Mouse (Mus musculus) neural tube, embryonic 15.5 days (tissue): ENCODE results near the gene 2310022B05Rik. TPM values are rescaled to one million over a fixed set of nuclear protein-coding genes. Genes with fewer than 3 reads are reported as not detected.

Experiments used
- ATAC-seq: fragments of 200-750 bp; cut with Nextera tagmentation; 2 replicates; pipeline ENCODE4 v1.8.0; 2017; ENCODE audit warnings: mild to moderate bottlenecking, moderate TSS enrichment, moderate library complexity; ENCODE audit not compliant: low FRiP score
- H3K27ac ChIP-seq: fragments of 300-500 bp; sonication (generic); replicated peaks from 2 replicates; pipeline ENCODE4 v1.5.1; 2015; ENCODE audit warnings: mild to moderate bottlenecking, inconsistent platforms
- H3K27me3 ChIP-seq: fragments of 300-500 bp; sonication (generic); replicated peaks from 2 replicates; pipeline ENCODE4 v1.6.1; 2015; ENCODE audit warnings: inconsistent platforms
- H3K36me3 ChIP-seq: fragments of 300-500 bp; sonication (generic); 2 replicates; pipeline ENCODE4 v1.6.1; 2015; ENCODE audit warnings: inconsistent platforms
- H3K4me1 ChIP-seq: fragments of 300-500 bp; sonication (generic); 2 replicates; pipeline ENCODE4 v1.6.1; 2015; ENCODE audit warnings: inconsistent platforms
- H3K4me2 ChIP-seq: fragments of 300-500 bp; sonication (generic); 2 replicates; pipeline ENCODE4 v1.6.1; 2015; ENCODE audit warnings: inconsistent platforms, mild to moderate bottlenecking, moderate library complexity
- H3K4me3 ChIP-seq: fragments of 300-500 bp; sonication (generic); replicated peaks from 2 replicates; pipeline ENCODE4 v1.5.1; 2015; ENCODE audit warnings: mild to moderate bottlenecking, inconsistent platforms
- H3K9ac ChIP-seq: fragments of 300-500 bp; sonication (generic); replicated peaks from 2 replicates; pipeline ENCODE4 v1.6.1; 2015; ENCODE audit warnings: mild to moderate bottlenecking, inconsistent platforms
- H3K9me3 ChIP-seq: fragments of 300-500 bp; sonication (generic); replicated peaks from 2 replicates; pipeline ENCODE4 v1.6.1; 2016; ENCODE audit warnings: inconsistent platforms
- WGBS: fragments of 180-500 bp; shearing (Covaris S2); methylation state at CpG from one replicate; pipeline ENCODE4 v1.1.7; 2015; ENCODE audit warnings: mixed read lengths; 5-methylcytosine and 5-hydroxymethylcytosine counted together
- polyA plus RNA-seq: library from polyadenylated mRNA; unstranded; fragments of >200 nt; fragmentation: Nextera tagmentation; extraction: Ambion mirVana; gene quantifications from 2 replicates; pipeline ENCODE4 v1.2.1, GENCODE M21; 2015

2310022B05Rik gene
- polyA plus RNA-seq = 15.4 and 16.1 TPM in 2 replicates

DNA sequence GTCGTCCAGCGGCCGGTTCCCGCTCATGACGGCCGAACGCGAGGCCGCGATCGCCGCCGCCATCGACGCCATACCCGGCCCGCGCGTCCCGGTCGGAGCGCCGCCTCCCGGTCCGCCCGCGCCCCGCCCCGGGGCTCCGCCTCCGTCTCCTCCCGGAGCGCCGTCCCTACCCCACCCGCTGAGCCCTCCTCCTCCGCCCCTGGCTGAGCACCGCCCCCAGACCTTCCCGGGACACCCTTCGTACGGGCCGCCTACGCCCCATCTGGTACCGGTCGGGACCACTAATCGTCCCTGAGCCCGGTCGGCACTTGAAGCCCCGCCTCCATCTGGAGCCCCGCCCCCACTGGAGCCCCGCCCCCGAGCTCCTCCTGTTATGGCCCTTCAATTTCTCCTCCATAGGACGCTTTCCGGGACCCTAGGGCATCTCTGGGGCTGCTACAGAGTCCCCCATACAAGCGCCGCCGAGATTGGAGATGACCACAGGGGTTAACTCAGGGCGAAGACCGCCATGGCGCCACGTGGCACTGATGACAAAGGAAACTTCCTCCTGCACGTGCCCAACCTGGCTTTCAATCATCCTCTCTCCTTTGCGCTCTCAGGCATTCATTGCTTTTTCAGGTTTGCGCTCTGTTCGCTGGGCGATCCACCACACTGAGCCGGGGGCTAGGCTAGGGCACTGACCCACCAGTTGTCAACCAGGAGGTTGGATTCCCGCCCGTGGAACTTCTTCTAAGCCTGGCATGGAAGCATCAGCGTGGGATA, at the start of gene 2310022B05Rik:
Gene 2310022B05Rik, minus strand, starts transcription at position 258 of the 762 bp plus-strand sequence.
- Histone ChIP-seq H3K9ac (peak within 1 kb of the TSS; percentile 82), H3K9me3 (no peaks in the 10 kb centered on the region), H3K27me3 (no peaks in the 10 kb centered on the region), H3K36me3 (no peaks in the 10 kb centered on the region), H3K27ac (peak within 1 kb of the TSS; percentile 91), H3K4me2 (peak within 1 kb of the TSS; percentile 75), H3K4me3 (peak within 1 kb of the TSS; percentile 82), H3K4me1 (peaks cover 51% of the 10 kb centered on the region)
- WGBS = under 1% methylated on average over 64 of the region's 69 CpGs
- ATAC-seq = peak; percentile 89

DNA sequence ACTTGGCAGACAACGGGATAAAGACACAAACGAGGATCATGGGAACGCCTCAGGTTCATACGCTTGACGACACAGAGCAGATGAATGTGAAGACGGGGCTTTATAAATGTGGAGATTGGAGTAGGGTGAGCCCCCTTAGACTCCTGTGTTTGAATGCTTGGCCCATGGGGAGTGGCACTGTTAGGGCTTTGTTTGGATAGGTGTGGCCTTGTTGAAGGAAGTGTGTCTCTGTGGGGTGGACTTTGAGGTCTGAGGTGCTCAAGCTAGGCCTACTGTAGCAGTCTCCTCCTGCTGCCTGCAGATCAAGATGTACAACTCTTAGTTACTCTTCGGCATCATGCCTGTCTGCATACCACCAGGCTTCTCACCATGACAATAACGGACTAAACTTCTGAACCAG, 42.7 kb upstream of the 2310022B05Rik start:
- H3K27ac ChIP-seq = no peak overlapping the region
- no peaks in the 10 kb centered on the region for H3K9me3 ChIP-seq
- ATAC-seq = no peak
- WGBS = 96% methylated on average over 8 of the region's 8 CpGs
- H3K4me1 ChIP-seq = no peaks in the 10 kb centered on the region
- H3K4me3 ChIP-seq = no peak overlapping the region
- no peak overlapping the region for H3K4me2 ChIP-seq
- peaks cover 62% of the 10 kb centered on the region for H3K36me3 ChIP-seq
- no peaks in the 10 kb centered on the region for H3K27me3 ChIP-seq
- no peak overlapping the region for H3K9ac ChIP-seq

DNA sequence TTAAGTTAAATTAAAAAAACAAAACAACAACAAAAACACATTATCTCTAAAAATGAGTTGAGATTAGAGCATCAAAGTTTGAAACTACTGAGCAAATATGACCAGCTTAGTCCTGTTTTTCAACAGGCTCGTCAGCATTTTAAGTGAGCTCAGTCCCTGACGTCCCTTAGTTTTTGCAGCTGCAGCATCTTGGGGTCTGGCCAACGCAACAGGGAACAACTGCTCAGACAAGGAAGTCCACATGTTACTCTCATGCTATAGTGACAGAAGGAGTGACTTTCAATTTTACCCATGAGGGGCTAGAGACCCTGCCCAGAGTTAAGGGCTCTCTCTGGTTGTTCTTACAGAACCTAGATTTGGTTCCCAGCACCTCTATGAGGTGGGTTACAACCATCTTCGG, 41.2 kb upstream of the 2310022B05Rik start:
- 87% methylated on average over 4 of the region's 4 CpGs for WGBS
- H3K36me3 ChIP-seq = peaks cover 66% of the 10 kb centered on the region
- no peak for ATAC-seq
- H3K27ac ChIP-seq = no peak overlapping the region
- no peaks in the 10 kb centered on the region for H3K27me3 ChIP-seq
- H3K4me3 ChIP-seq = no peak overlapping the region
- H3K9ac ChIP-seq = no peak overlapping the region
- H3K4me1 ChIP-seq = no peaks in the 10 kb centered on the region
- H3K4me2 ChIP-seq = no peak overlapping the region
- H3K9me3 ChIP-seq = no peaks in the 10 kb centered on the region

- Histone ChIP-seq H3K36me3 (peaks cover 65% of the 10 kb centered on the region), H3K4me3 (no peak overlapping the region), H3K27me3 (no peaks in the 10 kb centered on the region), H3K9me3 (no peaks in the 10 kb centered on the region), H3K27ac (no peak overlapping the region), H3K4me1 (no peaks in the 10 kb centered on the region), H3K4me2 (no peak overlapping the region), H3K9ac (no peak overlapping the region)
- WGBS = 84% methylated on average over 4 of the region's 4 CpGs
- ATAC-seq = no peak
These were observed 40.4 kb upstream of the 2310022B05Rik start for GRCm38 (mm10) chr8:124703526-124703925.

DNA sequence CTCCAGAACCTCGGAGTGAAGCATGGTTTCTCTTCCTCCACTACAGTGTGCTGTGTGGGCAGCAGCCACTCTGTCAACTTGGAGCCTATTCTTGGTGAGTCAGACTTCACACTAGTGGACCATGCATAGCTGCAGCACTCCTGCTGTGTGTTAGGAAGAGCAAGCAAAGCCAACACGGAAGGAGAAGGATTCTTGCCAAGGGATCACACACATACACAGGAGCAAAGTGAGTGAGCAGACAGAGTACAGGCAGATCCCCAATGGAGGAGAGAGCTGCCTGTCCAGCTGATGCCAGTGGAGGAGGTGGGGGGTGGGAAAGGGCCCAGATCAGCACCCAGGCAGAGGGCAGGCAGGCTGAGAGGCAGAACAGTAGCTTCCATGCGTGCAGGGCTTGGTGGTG, 39.0 kb upstream of the 2310022B05Rik start:
- H3K9ac ChIP-seq = no peak overlapping the region
- H3K4me1 ChIP-seq = no peaks in the 10 kb centered on the region
- no peak overlapping the region for H3K4me3 ChIP-seq
- no peak overlapping the region for H3K4me2 ChIP-seq
- H3K27ac ChIP-seq = no peak overlapping the region
- WGBS = 81% methylated on average over 3 of the region's 3 CpGs
- no peak for ATAC-seq
- H3K9me3 ChIP-seq = no peaks in the 10 kb centered on the region
- H3K27me3 ChIP-seq = no peaks in the 10 kb centered on the region
- H3K36me3 ChIP-seq = peaks cover 72% of the 10 kb centered on the region

- 89% methylated on average over 9 of the region's 9 CpGs for WGBS
- H3K4me1 ChIP-seq = no peaks in the 10 kb centered on the region
- H3K9ac ChIP-seq = no peak overlapping the region
- no peaks in the 10 kb centered on the region for H3K27me3 ChIP-seq
- H3K27ac ChIP-seq = no peak overlapping the region
- no peaks in the 10 kb centered on the region for H3K9me3 ChIP-seq
- peaks cover 67% of the 10 kb centered on the region for H3K36me3 ChIP-seq
- H3K4me2 ChIP-seq = no peak overlapping the region
- no peak for ATAC-seq
- no peak overlapping the region for H3K4me3 ChIP-seq
These were observed 37.9 kb upstream of the 2310022B05Rik start for GRCm38 (mm10) chr8:124701023-124701422.

- Histone ChIP-seq H3K4me3 (no peak overlapping the region), H3K27ac (no peak overlapping the region), H3K9ac (no peak overlapping the region), H3K9me3 (no peaks in the 10 kb centered on the region), H3K4me1 (no peaks in the 10 kb centered on the region), H3K36me3 (peaks cover 66% of the 10 kb centered on the region), H3K4me2 (no peak overlapping the region), H3K27me3 (no peaks in the 10 kb centered on the region)
- no peak for ATAC-seq
- 92% methylated on average over 5 of the region's 5 CpGs for WGBS
These were observed 37.1 kb upstream of the 2310022B05Rik start for GRCm38 (mm10) chr8:124700271-124700670.

DNA sequence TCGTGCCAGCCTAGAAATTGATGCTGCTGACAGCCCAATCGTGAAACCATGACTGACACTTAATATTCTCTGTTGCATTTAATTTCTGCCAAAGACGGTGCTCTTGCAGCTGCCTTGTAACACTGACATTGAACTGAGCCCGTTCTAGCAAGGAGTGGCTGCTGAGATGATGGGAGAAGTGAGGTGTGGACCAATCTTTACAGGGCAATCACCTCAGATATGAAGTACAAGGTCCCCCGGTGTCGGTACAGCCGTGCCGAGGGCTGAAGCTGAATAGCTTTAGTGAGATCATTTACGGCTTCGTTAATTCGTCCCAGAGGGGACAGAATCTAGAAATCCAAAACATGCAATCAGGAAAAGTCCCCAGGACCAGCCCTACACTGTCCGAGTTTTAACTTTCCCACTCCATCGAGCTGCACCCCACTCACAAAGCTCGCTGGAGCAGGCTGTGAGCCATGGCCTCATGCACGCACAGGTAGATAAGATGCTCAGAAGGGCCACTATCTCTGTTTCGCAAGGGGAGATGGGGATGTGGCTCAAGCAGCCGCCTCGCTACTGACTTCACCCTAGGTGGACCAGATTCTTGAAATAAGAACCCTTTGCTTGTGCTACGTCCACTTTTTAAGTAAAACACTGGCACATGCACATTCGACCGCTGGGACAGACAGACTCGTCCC, 32.4 kb upstream of the 2310022B05Rik start:
- H3K27me3 ChIP-seq = no peaks in the 10 kb centered on the region
- H3K27ac ChIP-seq = no peak overlapping the region
- H3K9me3 ChIP-seq = no peaks in the 10 kb centered on the region
- no peak overlapping the region for H3K4me3 ChIP-seq
- H3K4me2 ChIP-seq = no peak overlapping the region
- no peak overlapping the region for H3K9ac ChIP-seq
- no peak for ATAC-seq
- 90% methylated on average over 22 of the region's 22 CpGs for WGBS
- no peaks in the 10 kb centered on the region for H3K4me1 ChIP-seq
- H3K36me3 ChIP-seq = peaks cover 66% of the 10 kb centered on the region

DNA sequence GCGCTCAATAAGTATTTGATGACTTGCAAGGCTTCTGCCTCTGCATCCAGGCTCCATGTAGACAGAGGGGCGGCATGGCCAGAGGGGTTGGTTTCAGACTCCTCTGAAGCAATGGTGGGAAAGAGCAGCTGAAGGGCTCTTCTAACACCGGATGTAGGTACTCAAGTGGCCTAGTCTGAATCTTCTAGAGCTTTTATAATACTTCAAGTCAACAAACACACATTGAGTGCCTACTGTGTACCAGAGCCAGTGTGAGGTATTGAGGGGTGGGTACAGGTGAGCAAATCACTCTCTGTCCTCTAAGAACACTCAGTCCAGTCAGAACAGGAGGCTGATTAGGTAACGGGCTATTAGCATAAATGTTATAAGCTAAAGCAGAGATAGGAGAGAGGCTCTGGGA, 28.5 kb upstream of the 2310022B05Rik start:
- Histone ChIP-seq H3K4me1 (no peaks in the 10 kb centered on the region), H3K9ac (no peak overlapping the region), H3K4me3 (no peak overlapping the region), H3K9me3 (no peaks in the 10 kb centered on the region), H3K27me3 (no peaks in the 10 kb centered on the region), H3K27ac (no peak overlapping the region), H3K4me2 (no peak overlapping the region), H3K36me3 (peaks cover 47% of the 10 kb centered on the region)
- 97% methylated on average over 4 of the region's 4 CpGs for WGBS
- ATAC-seq = no peak

DNA sequence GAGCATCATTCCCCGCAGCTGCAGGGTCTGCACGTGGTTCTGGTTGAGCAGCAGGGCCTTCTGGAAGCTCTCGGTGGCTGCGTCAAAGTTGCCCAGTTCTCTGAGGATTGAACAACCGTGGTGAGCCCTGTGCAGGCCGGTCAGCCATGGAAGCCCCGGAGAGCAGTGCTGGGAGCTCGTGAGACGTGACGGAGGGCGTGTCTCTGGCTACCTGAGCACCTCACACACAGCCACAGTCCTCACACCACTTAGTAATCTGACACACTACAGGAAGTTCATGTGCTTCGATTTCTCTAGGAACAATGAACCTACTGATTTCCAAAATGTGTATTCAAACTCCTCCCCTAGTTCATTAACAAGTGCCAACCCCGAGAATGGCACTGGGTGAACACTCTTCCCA, 25.7 kb upstream of the 2310022B05Rik start:
- no peaks in the 10 kb centered on the region for H3K27me3 ChIP-seq
- no peak overlapping the region for H3K27ac ChIP-seq
- H3K36me3 ChIP-seq = peaks cover 54% of the 10 kb centered on the region
- no peak overlapping the region for H3K4me3 ChIP-seq
- H3K9me3 ChIP-seq = no peaks in the 10 kb centered on the region
- WGBS = 94% methylated on average over 13 of the region's 13 CpGs
- H3K4me1 ChIP-seq = no peaks in the 10 kb centered on the region
- no peak overlapping the region for H3K4me2 ChIP-seq
- H3K9ac ChIP-seq = no peak overlapping the region
- no peak for ATAC-seq

GRCm38 (mm10) chr8:124682218-124682617, 19.0 kb upstream of the 2310022B05Rik start:
- Histone ChIP-seq H3K4me1 (peaks cover 2% of the 10 kb centered on the region; the same call in 1 of the 2 replicates), H3K27me3 (no peaks in the 10 kb centered on the region), H3K9me3 (no peaks in the 10 kb centered on the region), H3K27ac (no peak overlapping the region), H3K4me3 (no peak overlapping the region), H3K9ac (no peak overlapping the region), H3K36me3 (peaks cover 70% of the 10 kb centered on the region), H3K4me2 (no peak overlapping the region)
- no peak for ATAC-seq
- WGBS = 79% methylated on average over 10 of the region's 10 CpGs

DNA sequence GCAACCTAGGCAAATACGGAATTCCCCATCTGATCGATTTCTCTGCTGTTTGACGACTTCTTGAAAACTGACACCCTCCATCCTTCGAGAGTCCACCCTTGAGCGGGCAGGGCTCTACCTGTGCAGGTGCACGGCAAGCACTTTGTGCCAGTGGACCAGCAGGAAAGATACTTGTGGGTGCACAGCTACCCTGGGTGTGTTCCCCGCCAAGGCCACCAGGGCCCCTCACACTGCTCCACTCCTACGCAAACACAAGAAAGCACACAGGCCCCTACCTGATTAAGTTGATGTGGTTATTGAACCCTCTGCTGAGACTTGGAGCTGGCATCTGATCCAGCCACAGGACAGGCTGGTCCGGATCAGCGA, 18.6 kb upstream of the 2310022B05Rik start:
- H3K9ac ChIP-seq = no peak overlapping the region
- peaks cover 6% of the 10 kb centered on the region; the same call in 1 of the 2 replicates for H3K4me1 ChIP-seq
- H3K9me3 ChIP-seq = no peaks in the 10 kb centered on the region
- no peak overlapping the region for H3K4me2 ChIP-seq
- H3K36me3 ChIP-seq = peaks cover 70% of the 10 kb centered on the region
- no peak overlapping the region for H3K4me3 ChIP-seq
- H3K27me3 ChIP-seq = no peaks in the 10 kb centered on the region
- ATAC-seq = no peak
- H3K27ac ChIP-seq = no peak overlapping the region
- 85% methylated on average over 10 of the region's 10 CpGs for WGBS
